Mouse (Mus musculus): ENCODE results near the gene Ambra1. TPM values are rescaled to one million over a fixed set of nuclear protein-coding genes. Genes with fewer than 3 reads are reported as not detected.

Gene Ambra1
- polyA plus RNA-seq, 1 experiment from 2014 or later = 21.5 TPM

GRCm38 (mm10) chr2:91906141-91906540 is 176.2 kb downstream of the Ambra1 start:
- 95% methylated on average over 2 of the region's 2 CpGs for whole genome bisulfite sequencing
- peaks cover 2% of the 10 kb centered on the region; the same call in 1 of the 2 replicates for H3K36me3 ChIP-seq (ENCODE audit: control insufficient read depth, insufficient read depth, low read length)
- H3K27me3 ChIP-seq (ENCODE audit: control insufficient read depth, insufficient read depth, low read length) = no peaks in the 10 kb centered on the region
- H3K4me2 ChIP-seq (ENCODE audit: low read depth) = no peak overlapping the region
- no peaks in the 10 kb centered on the region for H3K4me1 ChIP-seq (ENCODE audit: control insufficient read depth, insufficient read depth, low read length)
- no peak overlapping the region for H3K4me3 ChIP-seq (ENCODE audit: low read depth, low read length)
- no peak for DNase-seq (ENCODE audit: low spot score)
- no peak overlapping the region for H3K9ac ChIP-seq (ENCODE audit: low read length)
- no peak for ATAC-seq (ENCODE audit: insufficient read depth, low FRiP score, low TSS enrichment)
- H3K27ac ChIP-seq (ENCODE audit: low read depth, low read length) = no peak overlapping the region
- H3K9me3 ChIP-seq (ENCODE audit: control insufficient read depth, low read length) = no peaks in the 10 kb centered on the region

- no peak overlapping the region for H3K4me3 ChIP-seq (ENCODE audit: low read depth, low read length)
- 85% methylated on average over 3 of the region's 3 CpGs for WGBS
- H3K9me3 ChIP-seq (ENCODE audit: control insufficient read depth, low read length) = no peaks in the 10 kb centered on the region
- peaks cover 13% of the 10 kb centered on the region for H3K36me3 ChIP-seq (ENCODE audit: control insufficient read depth, insufficient read depth, low read length)
- no peak overlapping the region for H3K9ac ChIP-seq (ENCODE audit: low read length)
- H3K4me1 ChIP-seq (ENCODE audit: control insufficient read depth, insufficient read depth, low read length) = no peaks in the 10 kb centered on the region
- no peak overlapping the region for H3K4me2 ChIP-seq (ENCODE audit: low read depth)
- H3K27ac ChIP-seq (ENCODE audit: low read depth, low read length) = no peak overlapping the region
- DNase-seq (ENCODE audit: low spot score) = no peak
- no peak for ATAC-seq (ENCODE audit: insufficient read depth, low FRiP score, low TSS enrichment)
- H3K27me3 ChIP-seq (ENCODE audit: control insufficient read depth, insufficient read depth, low read length) = no peaks in the 10 kb centered on the region
Observed at GRCm38 (mm10) chr2:91912616-91913015, 182.7 kb downstream of the Ambra1 start.

DNA sequence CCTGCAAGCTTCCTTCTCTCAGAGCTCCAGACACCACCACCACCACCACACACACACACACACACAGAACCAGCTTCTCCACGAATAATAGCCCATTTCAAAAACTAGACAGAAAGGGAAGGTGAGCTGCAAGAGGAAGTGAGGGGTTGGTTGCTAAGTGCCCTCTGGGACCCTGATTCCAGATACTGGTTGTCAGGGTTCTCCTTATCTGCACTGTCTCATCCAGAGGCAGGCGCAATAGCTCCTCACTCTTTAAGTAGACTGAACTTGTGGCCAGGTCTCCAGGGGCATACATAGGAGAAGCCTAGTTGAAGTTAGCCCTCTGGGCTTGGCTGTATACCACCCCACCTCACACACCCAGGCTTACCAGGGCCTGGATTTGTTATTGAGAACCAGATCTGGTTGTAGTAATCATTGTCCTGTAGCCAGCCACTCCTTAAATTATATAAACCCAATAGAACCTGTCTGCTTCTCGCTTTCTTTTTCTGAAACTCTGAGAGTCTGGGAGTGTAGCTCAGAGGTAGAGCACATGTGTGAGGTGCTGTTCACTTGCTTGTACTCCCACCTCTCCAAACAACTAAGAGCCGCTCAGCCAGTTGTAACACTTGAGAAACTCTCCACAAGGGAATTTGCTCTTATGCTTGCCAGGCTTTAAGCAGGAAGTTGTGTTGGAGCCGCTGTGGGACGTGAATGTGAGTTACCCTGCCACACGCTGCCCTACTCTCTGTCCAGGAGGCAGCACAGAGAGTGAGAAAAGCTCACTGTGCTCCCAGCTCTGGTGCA is 183.6 kb downstream of the Ambra1 start:
- Histone ChIP-seq H3K27me3 (ENCODE audit: control insufficient read depth, insufficient read depth, low read length) (no peaks in the 10 kb centered on the region), H3K4me3 (ENCODE audit: low read depth, low read length) (no peak overlapping the region), H3K27ac (ENCODE audit: low read depth, low read length) (no peak overlapping the region), H3K9me3 (ENCODE audit: control insufficient read depth, low read length) (no peaks in the 10 kb centered on the region), H3K36me3 (ENCODE audit: control insufficient read depth, insufficient read depth, low read length) (peaks cover 16% of the 10 kb centered on the region), H3K4me2 (ENCODE audit: low read depth) (no peak overlapping the region), H3K4me1 (ENCODE audit: control insufficient read depth, insufficient read depth, low read length) (no peaks in the 10 kb centered on the region), H3K9ac (ENCODE audit: low read length) (no peak overlapping the region)
- 90% methylated on average over 7 of the region's 7 CpGs for WGBS
- DNase-seq (ENCODE audit: low spot score) (no peak), ATAC-seq (ENCODE audit: insufficient read depth, low FRiP score, low TSS enrichment) (no peak)

DNA sequence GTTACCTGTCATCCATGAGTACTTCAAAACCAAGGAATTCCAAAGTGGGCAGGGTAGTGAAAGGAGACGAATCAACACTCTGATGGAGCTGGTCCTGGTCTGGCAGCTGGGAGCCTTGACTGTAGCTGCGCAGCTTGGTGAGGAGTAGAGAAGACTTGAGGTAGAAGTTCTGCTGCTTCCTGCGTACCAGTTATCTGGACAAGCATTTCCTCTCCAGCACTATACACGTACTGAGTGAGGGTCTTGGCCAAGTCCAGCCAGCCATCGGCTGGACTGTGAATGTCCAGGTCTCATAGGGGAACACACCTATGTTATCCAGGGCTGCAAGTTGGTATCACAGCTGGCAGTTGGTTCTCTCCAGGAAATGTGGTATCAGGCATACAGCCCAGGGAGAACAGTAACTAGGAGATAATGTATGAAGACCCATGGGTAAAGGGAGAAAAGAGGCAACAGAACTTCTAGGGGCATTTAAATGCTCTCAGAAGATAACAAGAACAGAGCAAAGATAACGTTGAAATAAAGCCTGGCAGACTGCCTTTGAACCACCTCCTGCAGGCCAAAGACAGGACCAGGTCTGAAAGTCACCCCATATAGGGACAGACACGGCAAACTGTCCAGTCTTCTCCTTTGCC is 186.5 kb downstream of the Ambra1 start:
- no peak overlapping the region for H3K4me2 ChIP-seq (ENCODE audit: low read depth)
- WGBS = 93% methylated on average over 7 of the region's 7 CpGs
- ATAC-seq (ENCODE audit: insufficient read depth, low FRiP score, low TSS enrichment) = no peak
- no peak overlapping the region for H3K4me3 ChIP-seq (ENCODE audit: low read depth, low read length)
- no peak overlapping the region for H3K27ac ChIP-seq (ENCODE audit: low read depth, low read length)
- H3K9ac ChIP-seq (ENCODE audit: low read length) = no peak overlapping the region
- H3K9me3 ChIP-seq (ENCODE audit: control insufficient read depth, low read length) = no peaks in the 10 kb centered on the region
- H3K27me3 ChIP-seq (ENCODE audit: control insufficient read depth, insufficient read depth, low read length) = peaks cover 12% of the 10 kb centered on the region
- no peak for DNase-seq (ENCODE audit: low spot score)
- peaks cover 14% of the 10 kb centered on the region for H3K36me3 ChIP-seq (ENCODE audit: control insufficient read depth, insufficient read depth, low read length)
- no peaks in the 10 kb centered on the region; the same call in 1 of the 2 replicates for H3K4me1 ChIP-seq (ENCODE audit: control insufficient read depth, insufficient read depth, low read length)

GRCm38 (mm10) chr2:91917096-91917495 is 187.2 kb downstream of the Ambra1 start:
- H3K4me1 ChIP-seq (ENCODE audit: control insufficient read depth, insufficient read depth, low read length) = no peaks in the 10 kb centered on the region; the same call in 1 of the 2 replicates
- H3K27me3 ChIP-seq (ENCODE audit: control insufficient read depth, insufficient read depth, low read length) = peaks cover 14% of the 10 kb centered on the region
- no peak overlapping the region for H3K9ac ChIP-seq (ENCODE audit: low read length)
- DNase-seq (ENCODE audit: low spot score) (no peak), ATAC-seq (ENCODE audit: insufficient read depth, low FRiP score, low TSS enrichment) (no peak)
- no peaks in the 10 kb centered on the region for H3K9me3 ChIP-seq (ENCODE audit: control insufficient read depth, low read length)
- H3K27ac ChIP-seq (ENCODE audit: low read depth, low read length) = no peak overlapping the region
- H3K36me3 ChIP-seq (ENCODE audit: control insufficient read depth, insufficient read depth, low read length) = peaks cover 9% of the 10 kb centered on the region
- H3K4me2 ChIP-seq (ENCODE audit: low read depth) = no peak overlapping the region
- H3K4me3 ChIP-seq (ENCODE audit: low read depth, low read length) = no peak overlapping the region
- 90% methylated on average over 7 of the region's 7 CpGs for WGBS

DNA sequence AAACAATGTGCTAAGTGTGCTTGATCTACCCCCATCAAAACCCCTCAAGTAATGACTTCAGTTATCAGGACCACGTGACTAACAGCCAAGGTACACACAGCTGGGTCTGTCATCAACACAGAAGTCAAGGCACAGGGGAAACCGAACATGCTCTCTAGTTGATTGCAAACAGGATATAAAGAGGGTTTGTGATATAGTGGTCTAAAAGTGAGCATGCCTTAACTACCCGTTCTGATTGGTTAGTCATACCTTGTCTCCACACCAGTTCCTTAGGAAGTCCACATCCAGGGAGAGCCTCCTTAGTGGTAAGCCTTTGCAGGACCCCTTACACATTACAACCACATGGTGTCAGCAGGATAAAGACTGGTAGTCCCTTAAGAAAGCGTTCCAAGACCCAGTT is 190.2 kb downstream of the Ambra1 start:
- H3K27ac ChIP-seq (ENCODE audit: low read depth, low read length) = no peak overlapping the region
- WGBS = 77% methylated on average over 4 of the region's 4 CpGs
- ATAC-seq (ENCODE audit: insufficient read depth, low FRiP score, low TSS enrichment) = no peak
- H3K27me3 ChIP-seq (ENCODE audit: control insufficient read depth, insufficient read depth, low read length) = peaks cover 32% of the 10 kb centered on the region
- H3K4me1 ChIP-seq (ENCODE audit: control insufficient read depth, insufficient read depth, low read length) = peaks cover 7% of the 10 kb centered on the region; the same call in 1 of the 2 replicates
- no peak overlapping the region for H3K4me3 ChIP-seq (ENCODE audit: low read depth, low read length)
- no peaks in the 10 kb centered on the region for H3K9me3 ChIP-seq (ENCODE audit: control insufficient read depth, low read length)
- no peak overlapping the region for H3K9ac ChIP-seq (ENCODE audit: low read length)
- H3K4me2 ChIP-seq (ENCODE audit: low read depth) = no peak overlapping the region
- DNase-seq (ENCODE audit: low spot score) = no peak
- peaks cover 7% of the 10 kb centered on the region for H3K36me3 ChIP-seq (ENCODE audit: control insufficient read depth, insufficient read depth, low read length)

DNA sequence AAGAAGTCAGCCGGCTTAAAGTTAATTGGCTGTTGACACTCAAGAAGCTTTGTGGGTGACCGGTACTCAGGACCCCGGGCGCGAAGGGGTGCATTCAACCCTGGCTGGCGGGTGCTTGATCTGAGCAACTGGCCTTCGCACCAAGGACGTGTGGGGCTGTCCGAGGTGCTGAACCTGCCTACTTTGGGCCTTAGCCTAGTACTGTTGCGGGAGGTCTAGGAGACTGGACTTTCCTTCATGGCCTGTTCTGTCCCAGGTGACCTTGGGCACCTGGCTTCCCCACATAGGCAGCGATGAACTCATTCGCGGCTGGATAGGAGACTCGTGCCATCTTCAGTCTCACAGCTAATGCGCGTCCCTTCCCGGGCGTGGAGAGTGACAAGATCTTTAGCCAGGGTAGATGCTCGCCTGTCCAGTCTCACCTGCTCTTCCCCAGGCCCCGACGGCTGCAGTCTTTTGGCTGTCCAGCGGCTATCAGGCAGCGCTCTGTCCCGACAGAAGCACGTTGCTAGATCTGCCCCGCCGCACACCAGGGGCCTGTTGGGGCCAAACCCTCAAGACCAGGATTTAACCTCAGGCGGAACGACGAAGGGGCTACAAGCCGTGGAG is 191.4 kb downstream of the Ambra1 start:
- peaks cover 35% of the 10 kb centered on the region for H3K27me3 ChIP-seq (ENCODE audit: control insufficient read depth, insufficient read depth, low read length)
- H3K27ac ChIP-seq (ENCODE audit: low read depth, low read length) = no peak overlapping the region
- DNase-seq (ENCODE audit: low spot score) = peak; percentile 59
- peaks cover 7% of the 10 kb centered on the region; the same call in 1 of the 2 replicates for H3K4me1 ChIP-seq (ENCODE audit: control insufficient read depth, insufficient read depth, low read length)
- H3K4me2 ChIP-seq (ENCODE audit: low read depth) = peak overlapping the region; percentile 64
- no peak overlapping the region for H3K9ac ChIP-seq (ENCODE audit: low read length)
- H3K4me3 ChIP-seq (ENCODE audit: low read depth, low read length) = peak overlapping the region; percentile 39
- peaks cover 7% of the 10 kb centered on the region for H3K36me3 ChIP-seq (ENCODE audit: control insufficient read depth, insufficient read depth, low read length)
- whole genome bisulfite sequencing = 5% methylated on average over 31 of the region's 31 CpGs
- no peaks in the 10 kb centered on the region for H3K9me3 ChIP-seq (ENCODE audit: control insufficient read depth, low read length)
- no peak; the same call in 1 of the 2 replicates for ATAC-seq (ENCODE audit: insufficient read depth, low FRiP score, low TSS enrichment)

GRCm38 (mm10) chr2:91921790-91922570 is 192.0 kb downstream of the Ambra1 start:
- ATAC-seq (ENCODE audit: insufficient read depth, low FRiP score, low TSS enrichment) (peak; percentile 76), DNase-seq (ENCODE audit: low spot score) (peak; percentile 85)
- Histone ChIP-seq H3K27me3 (ENCODE audit: control insufficient read depth, insufficient read depth, low read length) (peaks cover 35% of the 10 kb centered on the region), H3K9ac (ENCODE audit: low read length) (0 out of 2 replicates have a peak overlapping the region, but pooled peaks have one; percentile 38), H3K4me1 (ENCODE audit: control insufficient read depth, insufficient read depth, low read length) (peaks cover 7% of the 10 kb centered on the region; the same call in 1 of the 2 replicates), H3K4me2 (ENCODE audit: low read depth) (peak overlapping the region; percentile 64), H3K36me3 (ENCODE audit: control insufficient read depth, insufficient read depth, low read length) (peaks cover 7% of the 10 kb centered on the region), H3K9me3 (ENCODE audit: control insufficient read depth, low read length) (no peaks in the 10 kb centered on the region), H3K27ac (ENCODE audit: low read depth, low read length) (no peak overlapping the region), H3K4me3 (ENCODE audit: low read depth, low read length) (peak overlapping the region; percentile 39)
- WGBS = 1% methylated on average over 63 of the region's 64 CpGs

Data from neural tube, embryonic 11.5 days (tissue).